ENCODE assay signal across 9 mouse cellular contexts in genomic region chr17:10040951-10041359, GRCm38 (mm10).
DNase-seq lines count a peak whose midpoint lies in the region; ATAC-seq and TF ChIP-seq lines count a peak whose summit lies in the region.
"Had no signal": no experiment of that assay in that cellular context is flagged by ENCODE, and none has a peak within 500 bp of the region (broad histone marks: within the 10 kb centered on the region; RNA-seq: fewer than 3 reads in every experiment).

No protein-coding gene starts in this region.

- ATAC-seq in heart, embryonic 16.5 days (replicated peaks; ENCODE audit: extremely low read depth, insufficient read depth, low FRiP score): peak; percentile 44; the same call in 1 of the 2 replicates
- peak; percentile 67 for ATAC-seq in liver, postnatal 0 days
- ATAC-seq in midbrain, embryonic 11.5 days (ENCODE audit: low FRiP score): no peak
- ATAC-seq in forebrain, embryonic 16.5 days: no peak

- TF ChIP-seq EP300 in liver, postnatal 0 days (IDR thresholded peaks at IDR 0.05; ENCODE audit: low read depth): peak; percentile 69

- DNase-seq in 416B (ENCODE audit: low read depth): peak; percentile 1
- DNase-seq in adrenal gland, postnatal 14 days: peak; percentile 32
- no peak for DNase-seq in liver, postnatal 0 days
- DNase-seq in midbrain, embryonic 11.5 days (ENCODE audit: low spot score, missing footprints): no peak
- DNase-seq in layer of hippocampus, adult 9-10 months (ENCODE audit: low spot score): no peak
- no peak for DNase-seq in spleen, postnatal 10 days (ENCODE audit: low spot score in 2 of 2)
- DNase-seq: cerebellum, adult 8-10 months had no signal

- H3K9me3 ChIP-seq in heart, embryonic 16.5 days (replicated peaks; ENCODE audit: control insufficient read depth, low read length): no peaks in the 10 kb centered on the region
- no peaks in the 10 kb centered on the region for H3K9me3 ChIP-seq in liver, postnatal 0 days (ENCODE audit: low read length)
- no peaks in the 10 kb centered on the region for H3K9me3 ChIP-seq in midbrain, embryonic 11.5 days (ENCODE audit: control insufficient read depth, low read length)
- no peaks in the 10 kb centered on the region for H3K9me3 ChIP-seq in forebrain, embryonic 16.5 days (ENCODE audit: control insufficient read depth, low read length)

- H3K9ac ChIP-seq in heart, embryonic 16.5 days (ENCODE audit: low read length): no peak overlapping the region
- no peak overlapping the region for H3K9ac ChIP-seq in liver, postnatal 0 days (replicated peaks)
- no peak overlapping the region for H3K9ac ChIP-seq in midbrain, embryonic 11.5 days (ENCODE audit: low read length)
- H3K9ac ChIP-seq in forebrain, embryonic 16.5 days (replicated peaks; ENCODE audit: low read depth, low read length): no peak overlapping the region

- H3K36me3 ChIP-seq in heart, embryonic 16.5 days (ENCODE audit: control insufficient read depth, insufficient read depth): no peaks in the 10 kb centered on the region
- no peaks in the 10 kb centered on the region for H3K36me3 ChIP-seq in liver, postnatal 0 days (replicated peaks; ENCODE audit: insufficient read depth, low read length)
- H3K36me3 ChIP-seq in midbrain, embryonic 11.5 days (ENCODE audit: control insufficient read depth, insufficient read depth, low read length): no peaks in the 10 kb centered on the region
- H3K36me3 ChIP-seq in forebrain, embryonic 16.5 days (ENCODE audit: control insufficient read depth, insufficient read depth): no peaks in the 10 kb centered on the region

- H3K4me3 ChIP-seq in heart, embryonic 16.5 days (ENCODE audit: low read length): no peak overlapping the region
- H3K4me3 ChIP-seq in liver, postnatal 0 days (ENCODE audit: low read depth, low read length): no peak overlapping the region
- H3K4me3 ChIP-seq in midbrain, embryonic 11.5 days (ENCODE audit: low read depth, low read length): no peak overlapping the region
- H3K4me3 ChIP-seq in forebrain, embryonic 16.5 days (replicated peaks; ENCODE audit: low read length): no peak overlapping the region

- H3K4me2 ChIP-seq in heart, embryonic 16.5 days (ENCODE audit: low read depth, low read length): no peak overlapping the region
- H3K4me2 ChIP-seq in liver, postnatal 0 days (ENCODE audit: low read depth, low read length): no peak overlapping the region
- H3K4me2 ChIP-seq in midbrain, embryonic 11.5 days: no peak overlapping the region
- no peak overlapping the region for H3K4me2 ChIP-seq in forebrain, embryonic 16.5 days (ENCODE audit: low read length)

- 29% methylated on average over 4 of the region's 4 CpGs for WGBS in heart, embryonic 16.5 days
- 25% methylated on average over 4 of the region's 4 CpGs for WGBS in liver, postnatal 0 days (ENCODE audit: insufficient replicate concordance)
- WGBS in midbrain, embryonic 11.5 days: 83% methylated on average over 4 of the region's 4 CpGs
- WGBS in forebrain, embryonic 16.5 days: 92% methylated on average over 4 of the region's 4 CpGs

- peak overlapping the region; percentile 54 for H3K27ac ChIP-seq in heart, embryonic 16.5 days (ENCODE audit: low read length)
- no peak overlapping the region; the same call in 1 of the 2 replicates for H3K27ac ChIP-seq in liver, postnatal 0 days (ENCODE audit: low read depth)
- no peak overlapping the region for H3K27ac ChIP-seq in midbrain, embryonic 11.5 days (ENCODE audit: low read depth, low read length)
- no peak overlapping the region for H3K27ac ChIP-seq in forebrain, embryonic 16.5 days (ENCODE audit: low read length)

- no peaks in the 10 kb centered on the region for H3K27me3 ChIP-seq in heart, embryonic 16.5 days (ENCODE audit: control insufficient read depth, insufficient read depth, low read length)
- H3K27me3 ChIP-seq in liver, postnatal 0 days (ENCODE audit: insufficient read depth, low read length): no peaks in the 10 kb centered on the region
- H3K27me3 ChIP-seq in midbrain, embryonic 11.5 days (ENCODE audit: control insufficient read depth, insufficient read depth, low read length): no peaks in the 10 kb centered on the region
- no peaks in the 10 kb centered on the region for H3K27me3 ChIP-seq in forebrain, embryonic 16.5 days (replicated peaks; ENCODE audit: control insufficient read depth, insufficient read depth, low read length)

- TF ChIP-seq CTCF in liver, postnatal 0 days (IDR thresholded peaks at IDR 0.05; ENCODE audit: low read depth): no peak

- H3K4me1 ChIP-seq in heart, embryonic 16.5 days (ENCODE audit: control insufficient read depth, insufficient read depth, low read length): peaks cover 16% of the 10 kb centered on the region
- H3K4me1 ChIP-seq in liver, postnatal 0 days (ENCODE audit: insufficient read depth): no peaks in the 10 kb centered on the region
- peaks cover 5% of the 10 kb centered on the region for H3K4me1 ChIP-seq in midbrain, embryonic 11.5 days (ENCODE audit: control insufficient read depth, insufficient read depth, low read length)
- H3K4me1 ChIP-seq in forebrain, embryonic 16.5 days (replicated peaks; ENCODE audit: control insufficient read depth, insufficient read depth, low read length): no peaks in the 10 kb centered on the region

Comparison
In these comparisons a context has a peak if more than half of its experiments do, and no peak if none do; other contexts are left out.
1. DNase-seq: peak in 416B (single experiment) and adrenal gland, postnatal 14 days (single experiment); none in liver, postnatal 0 days (single experiment), midbrain, embryonic 11.5 days (single experiment), layer of hippocampus, adult 9-10 months (single experiment) and spleen, postnatal 10 days (0 of 2).
2. ATAC-seq: peak in heart, embryonic 16.5 days (single experiment) and liver, postnatal 0 days (single experiment); none in midbrain, embryonic 11.5 days (single experiment) and forebrain, embryonic 16.5 days (single experiment).